Mouse (Mus musculus) C2C12 (cell line): ENCODE measurements at regions not wholly inside any gene's neighbourhood (a gene's known extent, or its start where the extent isn't known, plus 50 kb on each side); places are given as distances from the start of the nearest gene placed in this dataset.

Experiments used
- H3K27me3 ChIP-seq: one replicate; pipeline ENCODE4 v1.6.1; 2011; ENCODE audit not compliant: control insufficient read depth, insufficient read depth, insufficient read length
- H3K36me3 ChIP-seq: one replicate; pipeline ENCODE4 v1.6.1; 2011; ENCODE audit not compliant: control insufficient read depth, insufficient read depth
- H3K4me3 ChIP-seq: one replicate; pipeline ENCODE4 v1.5.1; 2011; ENCODE audit warnings: mild to moderate bottlenecking, control low read depth; ENCODE audit not compliant: poor library complexity, insufficient read depth, severe bottlenecking
- H3K79me2 ChIP-seq: one replicate; pipeline ENCODE4 v1.6.1; 2011; ENCODE audit not compliant: control insufficient read depth, insufficient read depth
- H3K79me3 ChIP-seq: one replicate; pipeline ENCODE4 v1.6.1; 2011; ENCODE audit warnings: low read depth, control low read depth
- H3ac ChIP-seq: one replicate; pipeline ENCODE3; 2011; ENCODE audit warnings: low read depth; ENCODE audit not compliant: control insufficient read depth, insufficient read length
- CEBPB ChIP-seq: IDR thresholded peaks from one replicate; pipeline ENCODE4 v1.6.1; 2011; ENCODE audit warnings: low read depth, mild to moderate bottlenecking, control low read depth, moderate library complexity
- CTCF ChIP-seq: IDR thresholded peaks from one replicate; pipeline ENCODE4 v1.5.1; 2011; ENCODE audit not compliant: control insufficient read depth, insufficient read depth, insufficient read length
- FOSL1 ChIP-seq: IDR thresholded peaks from one replicate; pipeline ENCODE4 v1.8.0; 2011; ENCODE audit warnings: mild to moderate bottlenecking, low read length; ENCODE audit not compliant: poor library complexity, insufficient read depth, severe bottlenecking
- MAX ChIP-seq: IDR thresholded peaks from one replicate; pipeline ENCODE4 v1.6.1; 2011; ENCODE audit warnings: mild to moderate bottlenecking, control low read depth
- MYOD1 ChIP-seq: IDR thresholded peaks from one replicate; pipeline ENCODE4 v1.6.1; 2011; ENCODE audit warnings: low read depth; ENCODE audit not compliant: control insufficient read depth, insufficient read length
- MYOG ChIP-seq: IDR thresholded peaks from one replicate; pipeline ENCODE4 v1.6.1; 2011; ENCODE audit not compliant: control insufficient read depth, insufficient read length; ENCODE audit errors: extremely low read depth
- USF1 ChIP-seq: IDR thresholded peaks from one replicate; pipeline ENCODE4 v1.6.1; 2011; ENCODE audit warnings: low read depth, mild to moderate bottlenecking, control low read depth, moderate library complexity

GRCm38 (mm10) chr10:87717156-87717555, 140.9 kb upstream of the Igf1 start:
- no peak overlapping the region for H3ac ChIP-seq
- no peaks in the 10 kb centered on the region for H3K79me3 ChIP-seq
- H3K4me3 ChIP-seq, result no peak overlapping the region
- TF ChIP-seq MYOG (no peak), MYOD1 (no peak), FOSL1 (no peak), MAX (no peak), USF1 (no peak), CTCF (no peak), CEBPB (no peak)
- no peaks in the 10 kb centered on the region for H3K36me3 ChIP-seq
- no peaks in the 10 kb centered on the region for H3K27me3 ChIP-seq
- H3K79me2 ChIP-seq, result no peaks in the 10 kb centered on the region

GRCm38 (mm10) chr10:87718491-87718890, 139.6 kb upstream of the Igf1 start:
- no peaks in the 10 kb centered on the region for H3K27me3 ChIP-seq
- no peaks in the 10 kb centered on the region for H3K36me3 ChIP-seq
- H3K79me3 ChIP-seq, result no peaks in the 10 kb centered on the region
- no peak overlapping the region for H3ac ChIP-seq
- H3K79me2 ChIP-seq, result no peaks in the 10 kb centered on the region
- no peak for TF ChIP-seq CTCF
- TF ChIP-seq CEBPB, result no peak
- no peak for TF ChIP-seq USF1
- TF ChIP-seq MYOG, result no peak
- TF ChIP-seq MAX, result no peak
- no peak for TF ChIP-seq MYOD1
- no peak for TF ChIP-seq FOSL1
- H3K4me3 ChIP-seq, result no peak overlapping the region

- Histone ChIP-seq H3ac (no peak overlapping the region), H3K79me3 (no peaks in the 10 kb centered on the region), H3K4me3 (no peak overlapping the region), H3K79me2 (no peaks in the 10 kb centered on the region), H3K36me3 (no peaks in the 10 kb centered on the region), H3K27me3 (no peaks in the 10 kb centered on the region)
- TF ChIP-seq MYOG (no peak), MAX (no peak), CTCF (no peak), MYOD1 (no peak), FOSL1 (no peak), CEBPB (no peak), USF1 (no peak)
Measured at GRCm38 (mm10) chr10:87719978-87720377, 138.1 kb upstream of the Igf1 start.

- Histone ChIP-seq H3ac (no peak overlapping the region), H3K27me3 (no peaks in the 10 kb centered on the region), H3K36me3 (no peaks in the 10 kb centered on the region), H3K79me3 (no peaks in the 10 kb centered on the region), H3K79me2 (no peaks in the 10 kb centered on the region), H3K4me3 (no peak overlapping the region)
- TF ChIP-seq MYOD1 (no peak), MYOG (no peak), MAX (no peak), USF1 (no peak), FOSL1 (no peak), CTCF (no peak), CEBPB (no peak)
Measured at GRCm38 (mm10) chr10:87722244-87722643, 135.8 kb upstream of the Igf1 start.

GRCm38 (mm10) chr10:87732658-87733057, 125.4 kb upstream of the Igf1 start:
- H3K4me3 ChIP-seq, result no peak overlapping the region
- H3K36me3 ChIP-seq, result no peaks in the 10 kb centered on the region
- TF ChIP-seq MYOG, result no peak
- TF ChIP-seq MYOD1, result no peak
- no peak for TF ChIP-seq MAX
- no peak for TF ChIP-seq CEBPB
- TF ChIP-seq FOSL1, result no peak
- no peak for TF ChIP-seq USF1
- TF ChIP-seq CTCF, result no peak
- H3K79me2 ChIP-seq, result no peaks in the 10 kb centered on the region
- no peaks in the 10 kb centered on the region for H3K27me3 ChIP-seq
- no peaks in the 10 kb centered on the region for H3K79me3 ChIP-seq
- H3ac ChIP-seq, result no peak overlapping the region

GRCm38 (mm10) chr10:87733241-87733640, 124.8 kb upstream of the Igf1 start:
- no peaks in the 10 kb centered on the region for H3K36me3 ChIP-seq
- H3K4me3 ChIP-seq, result no peak overlapping the region
- TF ChIP-seq CEBPB (no peak), MYOG (no peak), USF1 (no peak), CTCF (no peak), MAX (no peak)
- H3K79me2 ChIP-seq, result no peaks in the 10 kb centered on the region
- no peaks in the 10 kb centered on the region for H3K27me3 ChIP-seq
- H3ac ChIP-seq, result no peak overlapping the region
- no peaks in the 10 kb centered on the region for H3K79me3 ChIP-seq
